Mouse (Mus musculus): Measurements from ENCODE around the gene Tsc22d4. TPM values are rescaled to one million over a fixed set of nuclear protein-coding genes. Genes with fewer than 3 reads are reported as not detected.

The Tsc22d4 gene
- total RNA-seq, 2 experiments from 2014 or later = 79.5 to 84.6 TPM

DNA sequence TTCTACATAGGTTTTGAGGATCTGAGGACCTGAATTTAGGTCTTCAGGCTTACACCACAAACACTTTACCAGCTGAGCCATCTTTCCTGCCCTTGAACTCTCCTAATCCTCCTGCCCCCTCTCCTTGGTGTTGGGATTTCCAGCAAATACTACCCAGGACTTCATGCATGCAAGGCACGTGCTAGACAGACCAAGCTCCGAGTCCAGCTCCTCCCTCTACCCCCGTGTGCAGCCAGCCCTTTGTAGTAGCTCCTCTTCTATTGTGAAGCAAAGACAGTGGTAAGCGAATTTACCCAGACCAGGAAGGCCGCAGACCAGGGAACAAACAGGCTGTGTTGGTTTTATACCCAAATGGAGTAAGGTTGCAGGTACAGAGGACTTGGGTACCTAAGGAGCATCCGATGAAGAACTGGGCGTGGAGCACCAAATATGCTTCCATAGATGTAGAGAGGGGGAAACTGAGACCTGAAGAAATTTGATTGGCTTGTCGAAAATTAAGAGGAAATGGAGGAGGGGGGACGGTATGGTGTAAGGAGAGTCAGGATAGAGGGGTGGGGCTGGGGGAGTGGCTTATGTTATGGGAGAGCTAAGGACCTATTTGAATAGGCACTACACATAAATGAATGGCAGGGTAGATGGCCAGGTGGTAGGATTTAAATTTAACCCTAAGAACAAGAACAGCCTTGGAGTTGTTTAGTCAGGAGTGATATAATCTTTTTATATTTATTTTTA is 19.2 kb downstream of the Tsc22d4 start:
- DNase-seq = no peak

DNA sequence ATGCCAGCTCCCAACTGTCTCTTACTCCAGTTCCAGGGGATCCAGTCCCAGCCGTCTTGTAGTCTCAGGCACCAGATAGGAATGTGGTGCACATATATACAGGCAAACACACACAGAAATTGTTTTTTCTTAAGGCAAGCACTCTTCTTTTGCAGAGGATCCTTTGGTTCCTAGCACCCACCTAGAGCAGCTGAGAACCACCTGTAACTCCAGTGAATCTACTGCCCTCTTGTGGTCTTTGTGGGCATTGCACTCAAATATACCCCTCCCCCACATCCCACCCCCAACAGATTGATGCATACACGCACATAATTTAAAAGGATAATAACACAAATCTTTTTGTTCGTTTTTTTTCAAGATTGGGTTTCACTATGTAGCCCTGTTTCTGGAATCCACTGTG is 20.7 kb downstream of the Tsc22d4 start:
- no peak for DNase-seq

DNA sequence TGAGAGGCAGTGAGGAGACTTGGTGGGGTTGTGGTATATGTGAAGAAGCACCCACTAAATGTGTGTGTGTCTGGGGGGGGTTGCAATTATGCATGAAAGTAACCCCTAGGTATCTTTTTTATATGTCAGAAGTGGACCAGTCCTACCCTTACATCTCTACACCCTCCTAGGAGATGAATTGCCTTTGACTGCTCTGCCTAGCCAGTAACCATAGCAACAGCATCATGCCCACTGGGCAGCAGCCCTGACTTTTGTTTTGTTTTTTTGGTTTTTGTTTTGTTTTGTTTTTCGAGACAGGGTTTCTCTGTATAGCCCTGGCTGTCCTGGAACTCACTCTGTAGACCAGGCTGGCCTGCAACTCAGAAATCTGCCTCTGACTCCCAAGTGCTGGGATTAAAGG is 22.9 kb downstream of the Tsc22d4 start:
- DNase-seq = no peak

DNA sequence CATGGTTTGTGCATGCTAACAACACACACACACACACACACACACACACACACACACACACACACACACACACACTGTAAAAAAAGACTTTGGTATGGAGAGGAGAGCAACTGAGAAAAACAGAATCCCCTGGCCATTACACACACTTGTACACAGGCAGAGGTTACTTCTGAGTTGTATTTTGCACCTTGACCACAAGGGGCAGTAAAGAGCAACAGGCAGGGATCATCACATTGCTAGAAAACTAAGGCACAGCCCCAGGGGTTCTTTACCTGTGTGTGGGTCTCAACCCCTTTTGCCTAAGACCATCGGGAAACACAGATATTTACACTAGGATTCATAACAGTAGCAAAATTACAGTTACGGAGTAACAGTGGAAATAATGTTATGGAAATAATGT is 25.2 kb downstream of the Tsc22d4 start:
- peak in 1 of 2 experiments; percentile 55 for DNase-seq

DNA sequence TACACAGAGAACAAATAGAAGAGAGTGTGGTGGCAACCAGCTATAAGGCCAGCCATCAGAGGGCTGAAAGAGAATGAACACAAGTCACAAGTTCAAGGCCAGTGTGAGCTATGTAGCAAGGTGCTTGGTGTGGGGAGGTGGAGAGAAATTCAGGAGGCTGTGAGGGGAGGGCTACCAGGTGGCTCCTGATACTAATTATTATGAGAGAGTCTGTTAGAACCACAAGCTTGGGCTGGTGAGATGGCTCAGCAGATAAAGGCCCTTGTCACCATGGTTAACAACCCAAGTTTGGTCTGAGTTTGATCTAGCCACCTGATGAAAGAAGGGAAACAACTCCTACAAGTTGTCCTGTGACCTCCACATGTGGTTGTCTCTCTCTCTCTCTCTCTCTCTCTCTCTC is 27.2 kb downstream of the Tsc22d4 start:
- DNase-seq = no peak

DNA sequence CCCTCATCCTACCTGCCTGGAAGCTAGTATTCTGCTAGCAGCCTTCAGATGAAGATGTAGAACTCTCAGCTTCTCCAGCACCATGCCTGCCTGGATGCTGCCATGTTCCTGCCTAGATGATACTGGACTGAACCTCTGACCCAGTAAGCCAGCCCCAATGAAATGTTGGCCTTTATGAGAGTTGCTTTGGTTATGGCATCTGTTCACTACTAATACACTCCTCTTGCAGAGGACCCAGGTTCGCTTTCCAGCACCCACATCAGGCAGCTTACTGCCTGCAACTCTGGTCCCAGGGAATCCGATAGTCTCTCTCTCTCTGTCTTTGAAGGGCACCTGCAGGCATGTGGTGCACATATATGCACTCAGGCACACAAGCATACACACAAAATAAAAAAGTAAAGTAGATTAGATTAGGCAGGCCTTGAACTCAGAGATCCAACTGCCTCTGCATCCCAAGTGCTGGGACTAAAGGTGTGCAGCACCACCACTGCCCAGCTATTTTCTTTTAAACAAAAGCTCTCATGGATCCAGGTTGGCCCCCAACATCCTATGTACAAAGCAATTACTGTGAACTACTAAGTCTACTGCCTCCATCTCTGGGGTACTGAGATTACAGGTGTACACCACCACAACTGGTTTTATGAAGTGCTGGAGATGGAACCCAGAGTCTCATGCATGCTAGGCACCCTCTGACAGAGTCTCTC is 30.2 kb downstream of the Tsc22d4 start:
- DNase-seq = no peak

DNA sequence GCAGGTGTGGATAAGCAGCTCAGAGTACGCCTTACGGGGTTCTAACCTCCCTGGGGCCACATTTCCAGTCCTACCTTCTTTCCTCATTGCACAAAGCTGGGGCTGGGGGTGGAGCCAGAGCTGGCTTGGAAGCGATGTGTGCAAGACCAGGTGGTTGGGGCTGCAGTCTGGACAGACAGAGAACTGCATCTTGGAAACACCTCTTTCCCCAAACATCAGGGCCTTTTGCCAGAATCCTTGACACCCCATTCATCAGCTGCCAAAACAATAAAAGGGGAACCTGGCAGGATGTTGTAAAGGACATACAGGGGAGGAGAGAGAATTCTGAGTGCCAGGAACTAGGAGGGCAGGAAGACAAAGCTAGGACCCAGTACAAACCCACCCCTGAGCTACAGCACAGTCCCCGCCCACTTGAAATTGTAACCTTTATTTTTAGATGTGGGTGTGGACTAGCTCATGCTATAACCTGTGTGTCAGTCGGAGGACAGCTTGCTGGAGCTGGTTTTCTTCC is 30.9 kb downstream of the Tsc22d4 start:
- peak in 1 of 2 experiments; percentile 60 for DNase-seq

DNA sequence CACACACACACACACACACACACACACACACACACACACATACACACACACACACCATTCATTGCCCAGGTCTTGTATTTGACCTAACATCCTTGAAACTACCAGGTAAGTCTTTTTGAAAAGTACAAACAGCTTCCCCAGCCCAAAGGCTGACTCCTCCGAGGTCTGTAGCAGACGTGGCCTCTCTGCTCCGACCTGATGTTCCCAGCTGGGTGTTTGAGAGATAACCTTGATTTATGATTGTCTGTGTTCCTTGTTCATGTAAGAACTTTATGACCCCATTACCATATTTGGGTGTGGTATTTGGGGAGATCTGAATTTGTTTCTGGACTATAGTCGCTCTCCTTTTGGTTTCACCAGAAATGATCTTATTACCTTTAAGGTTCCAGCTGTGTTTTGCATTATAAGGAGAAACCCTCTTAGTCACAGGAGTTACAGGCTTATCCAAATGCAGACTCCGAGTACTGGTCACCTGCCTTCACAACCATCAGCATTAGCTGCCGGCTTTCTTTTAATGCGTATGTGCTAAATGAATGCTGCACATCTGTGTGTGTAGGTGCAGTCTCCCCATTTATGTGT is 31.8 kb downstream of the Tsc22d4 start:
- DNase-seq = no peak

DNA sequence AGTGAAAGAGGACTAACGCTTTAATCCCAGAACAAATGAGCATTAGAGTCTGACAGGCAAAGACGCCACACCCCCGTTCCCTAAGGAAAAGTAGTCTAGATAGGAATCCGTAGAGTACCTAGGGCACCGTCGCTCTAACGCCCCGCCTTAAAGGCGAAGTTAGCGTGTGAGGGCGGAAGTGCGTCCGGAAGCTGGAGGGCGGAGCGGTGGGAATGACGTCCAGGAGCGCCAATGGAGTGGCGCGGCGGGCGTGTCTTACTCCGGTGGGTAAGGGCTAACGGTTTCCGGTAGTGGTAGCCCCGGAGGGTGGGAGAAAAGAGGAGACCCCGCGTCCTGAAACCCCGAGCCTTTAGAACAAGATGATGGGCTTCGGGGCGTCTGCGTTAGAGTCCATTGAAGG is 33.1 kb downstream of the Tsc22d4 start, which contains the start of gene Ppp1r35:
TSS of gene Ppp1r35 (plus strand) at position 215 of the 400 bp plus-strand sequence.
- peak; percentile 96 to 97 for DNase-seq

DNA sequence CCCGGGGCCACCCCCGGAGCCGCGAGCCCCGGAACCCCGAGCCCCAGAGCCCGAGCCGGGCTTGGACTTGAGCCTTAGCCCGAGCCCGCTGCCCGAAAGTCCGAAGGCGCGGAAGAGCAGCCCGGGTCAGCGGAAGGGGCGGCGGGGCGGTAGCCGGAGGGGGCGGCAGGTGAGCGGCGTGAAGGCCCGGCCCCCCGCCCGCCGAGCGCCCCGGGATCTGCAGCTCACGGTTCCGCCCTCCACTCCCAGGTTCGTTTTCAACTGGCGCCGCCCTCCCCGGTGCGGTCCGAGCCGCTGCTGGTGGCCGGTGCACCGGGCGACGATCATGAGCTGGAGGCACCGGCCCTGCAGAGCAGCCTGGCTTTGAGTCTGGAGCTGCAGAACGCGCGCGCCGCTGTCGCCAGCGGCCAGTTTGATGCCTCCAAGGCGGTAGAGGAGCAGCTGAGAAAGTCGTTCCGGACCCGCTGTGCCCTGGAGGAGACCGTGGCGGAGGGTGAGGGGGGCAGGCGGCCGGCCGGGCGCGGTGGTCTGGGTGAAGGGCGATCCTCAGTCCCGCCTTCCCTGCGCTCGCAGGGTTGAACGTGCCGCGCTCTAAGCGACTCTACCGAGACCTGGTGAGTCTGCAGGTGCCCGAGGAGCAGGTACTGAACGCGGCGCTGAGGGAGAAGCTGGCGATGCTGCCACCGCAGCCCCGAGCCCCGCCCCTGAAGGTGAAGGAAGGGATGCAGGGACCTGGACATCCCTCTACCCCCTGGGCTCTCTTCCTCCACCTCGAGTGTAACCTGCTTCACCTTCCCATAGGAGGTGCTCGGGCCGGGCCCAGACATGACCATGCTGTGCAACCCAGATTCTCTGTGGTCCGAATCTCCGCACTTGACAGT is 33.8 kb downstream of the Tsc22d4 start:
- peak; percentile 72 to 74 for DNase-seq

DNA sequence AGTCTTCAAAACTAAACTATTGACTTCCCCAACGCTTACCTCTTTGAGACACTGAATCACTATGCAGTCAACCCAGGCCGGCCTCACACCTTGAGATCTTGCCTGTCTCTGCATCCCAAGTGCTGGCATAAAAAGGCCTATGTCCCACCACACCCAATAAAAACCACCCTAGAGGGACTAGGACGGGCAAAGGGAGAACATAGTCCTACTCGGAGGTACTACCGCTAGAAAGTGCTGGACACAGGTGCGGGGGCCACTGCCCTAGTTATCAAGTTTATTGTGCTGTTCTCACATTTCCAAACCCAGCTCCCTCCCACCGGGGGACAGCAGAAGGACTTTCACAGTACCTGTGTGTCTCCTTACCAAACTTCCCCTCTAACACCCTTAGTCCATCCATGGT is 36.1 kb downstream of the Tsc22d4 start:
- DNase-seq = no peak

DNA sequence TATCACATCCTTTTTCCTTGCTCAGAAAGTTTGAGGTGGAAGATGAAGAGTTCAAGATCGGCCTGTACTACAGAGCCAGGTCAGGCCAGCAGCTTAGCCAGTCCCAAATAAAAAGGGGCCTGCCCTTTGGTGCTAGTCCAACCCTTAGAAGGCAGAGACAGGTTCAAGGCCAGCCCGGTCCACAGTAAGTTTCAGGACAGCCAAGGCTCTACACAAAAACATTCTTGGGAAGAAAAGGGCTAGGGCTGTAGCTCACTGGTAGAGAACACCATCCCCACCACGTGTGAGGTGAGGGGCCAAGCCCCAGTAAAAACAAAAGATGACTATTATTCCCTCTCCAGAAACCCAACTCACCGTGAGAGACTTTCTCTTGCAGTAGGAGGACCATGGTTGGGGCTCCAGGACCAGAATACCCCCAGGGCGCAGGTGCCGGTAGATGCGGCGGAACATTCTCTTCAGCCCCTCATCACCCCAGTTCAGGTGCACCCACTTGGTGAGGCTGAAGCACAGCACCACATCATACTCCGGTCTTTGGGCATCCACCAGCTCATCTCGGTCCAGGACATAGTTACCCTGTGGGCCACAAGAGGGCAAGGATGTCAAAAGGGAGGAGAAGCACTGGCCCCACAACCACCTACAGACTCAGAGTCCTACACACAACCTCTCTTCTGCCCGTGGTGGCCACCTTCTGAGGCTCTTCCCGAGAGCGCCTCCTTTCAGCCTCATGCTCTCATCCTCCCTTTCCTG is 37.4 kb downstream of the Tsc22d4 start:
- peak in 1 of 2 experiments; percentile 24 for DNase-seq

DNA sequence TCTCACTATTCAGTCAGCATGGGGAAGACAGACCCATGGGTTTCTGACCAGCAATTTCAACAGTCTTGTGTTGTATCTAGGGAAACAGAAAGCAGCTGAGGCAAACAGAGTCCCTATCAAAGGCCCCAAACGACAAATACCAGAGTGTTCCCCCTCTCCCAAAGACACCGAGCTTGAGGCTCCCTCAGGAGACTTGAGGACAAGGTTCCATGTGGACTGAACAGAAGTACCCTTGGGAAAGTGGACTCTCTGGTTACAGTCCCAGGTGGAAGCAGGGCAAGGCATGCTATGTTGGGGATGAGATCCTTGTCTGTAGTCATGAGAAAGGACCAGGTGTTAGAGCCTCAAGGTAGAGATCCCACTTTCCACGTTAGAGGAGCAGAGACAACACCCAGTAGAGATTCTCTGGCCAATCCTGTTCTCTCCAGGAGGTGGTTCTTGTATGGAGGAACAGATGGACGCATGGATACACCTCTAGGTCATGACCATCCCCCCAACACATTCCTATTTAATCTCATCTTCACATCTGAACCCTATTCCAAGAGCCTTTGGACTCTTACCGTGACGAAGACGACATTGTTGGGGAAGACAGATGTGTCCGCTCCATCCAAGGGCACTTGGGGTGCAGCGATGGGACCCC is 38.5 kb downstream of the Tsc22d4 start:
- DNase-seq = no peak

DNA sequence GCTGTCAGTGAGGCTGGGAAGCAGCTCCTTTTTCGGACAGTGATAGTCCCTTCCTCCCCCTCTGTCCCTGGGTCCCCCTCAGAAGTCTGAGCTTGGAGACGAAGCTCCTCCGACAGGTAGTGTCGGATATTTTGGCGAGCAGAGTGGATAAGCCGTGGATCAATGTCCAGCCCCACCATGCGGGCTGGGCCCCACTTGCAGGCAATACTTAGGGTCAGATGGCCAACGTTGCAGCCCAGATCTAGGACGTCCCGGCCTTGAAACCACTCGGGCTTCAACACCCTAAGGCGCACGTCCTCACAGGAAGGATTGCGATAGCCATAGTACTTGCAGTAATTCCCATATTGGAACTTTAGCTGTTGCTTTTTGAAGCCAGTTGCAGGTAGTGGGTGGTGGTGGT is 39.0 kb downstream of the Tsc22d4 start:
- DNase-seq = peak; percentile 55 to 60

DNA sequence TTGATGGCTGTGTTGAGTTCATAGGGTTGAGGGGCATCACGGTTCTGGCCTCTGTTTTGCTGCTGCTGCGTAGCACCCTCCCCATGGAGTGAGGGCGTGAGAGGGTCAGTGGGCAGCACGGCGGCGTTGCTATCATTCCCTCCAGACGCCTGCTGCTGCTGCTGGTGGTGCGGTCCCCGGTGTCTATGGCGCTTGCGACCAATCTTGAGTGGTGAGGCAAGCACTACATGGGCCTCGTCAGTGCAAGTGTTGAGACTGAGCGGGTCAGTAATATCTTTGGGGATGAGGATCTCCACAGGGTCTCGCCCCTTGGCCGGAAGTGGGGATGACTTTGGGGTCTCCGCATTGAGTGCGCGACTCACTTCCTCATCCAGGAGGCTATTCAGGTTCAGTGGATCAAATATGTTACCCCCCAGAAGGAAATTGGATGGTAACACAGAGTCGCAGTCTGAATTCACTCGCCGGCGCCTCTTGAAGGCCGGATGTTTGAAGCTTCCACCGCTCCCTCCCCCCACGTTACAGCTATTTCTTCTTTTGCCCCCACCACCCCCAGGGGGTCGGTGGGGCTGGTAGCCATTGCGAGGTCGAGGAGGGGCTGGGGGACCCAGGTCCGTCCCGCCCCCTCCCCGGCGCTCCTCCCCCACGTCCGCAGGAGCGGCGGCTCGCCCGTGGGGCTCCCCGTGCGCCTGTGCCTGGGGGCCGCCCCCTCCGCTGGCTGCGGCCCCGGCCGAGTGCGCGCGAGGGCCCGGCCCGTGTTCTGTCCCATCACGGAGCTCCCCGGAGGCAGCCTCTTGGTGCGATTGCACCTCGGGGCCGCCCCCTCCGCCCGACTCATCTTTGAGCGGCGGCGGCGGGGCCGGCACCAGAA is 39.9 kb downstream of the Tsc22d4 start:
- DNase-seq = peak; percentile 62 to 80

DNA sequence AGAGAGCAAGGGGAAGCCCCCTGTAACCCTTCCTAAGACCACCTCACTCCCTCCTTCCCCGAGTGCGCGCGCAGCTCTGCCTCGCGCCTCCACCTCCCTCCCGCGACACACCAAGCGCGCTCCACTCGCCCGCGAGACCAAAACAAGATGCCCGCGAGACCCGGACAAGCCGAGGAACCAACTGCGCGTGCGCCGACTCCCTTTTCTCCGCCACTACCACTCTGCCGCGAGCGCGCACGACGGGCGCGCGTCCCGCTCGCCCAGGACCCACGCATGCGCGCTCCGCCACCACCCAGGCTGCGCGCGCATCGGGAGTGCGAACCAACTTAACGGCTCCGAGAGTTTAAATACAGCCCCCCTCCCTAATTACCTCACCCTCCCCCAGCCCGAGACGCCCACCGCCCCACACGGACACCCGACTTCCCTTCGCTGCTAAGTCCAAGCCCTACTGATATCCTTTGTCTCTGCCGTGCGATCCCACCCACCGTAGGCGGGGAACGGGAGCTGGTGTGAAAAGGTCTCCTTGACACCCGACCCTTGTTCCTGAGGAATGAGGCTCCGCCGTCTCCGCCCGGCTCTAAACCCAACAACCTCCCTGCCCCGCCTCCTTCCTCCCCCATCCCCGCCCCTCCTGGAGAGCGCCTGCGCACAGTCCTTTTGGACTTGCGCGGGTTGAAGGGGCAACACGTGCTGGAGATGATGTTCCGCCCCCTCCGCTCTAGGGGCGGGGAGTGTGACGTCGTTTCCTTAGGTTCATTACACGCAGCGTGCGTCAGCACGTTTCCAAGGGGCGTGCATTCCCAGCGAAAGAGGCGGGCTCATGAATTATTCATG is 40.8 kb downstream of the Tsc22d4 start:
- peak; percentile 98 to 99 for DNase-seq

DNA sequence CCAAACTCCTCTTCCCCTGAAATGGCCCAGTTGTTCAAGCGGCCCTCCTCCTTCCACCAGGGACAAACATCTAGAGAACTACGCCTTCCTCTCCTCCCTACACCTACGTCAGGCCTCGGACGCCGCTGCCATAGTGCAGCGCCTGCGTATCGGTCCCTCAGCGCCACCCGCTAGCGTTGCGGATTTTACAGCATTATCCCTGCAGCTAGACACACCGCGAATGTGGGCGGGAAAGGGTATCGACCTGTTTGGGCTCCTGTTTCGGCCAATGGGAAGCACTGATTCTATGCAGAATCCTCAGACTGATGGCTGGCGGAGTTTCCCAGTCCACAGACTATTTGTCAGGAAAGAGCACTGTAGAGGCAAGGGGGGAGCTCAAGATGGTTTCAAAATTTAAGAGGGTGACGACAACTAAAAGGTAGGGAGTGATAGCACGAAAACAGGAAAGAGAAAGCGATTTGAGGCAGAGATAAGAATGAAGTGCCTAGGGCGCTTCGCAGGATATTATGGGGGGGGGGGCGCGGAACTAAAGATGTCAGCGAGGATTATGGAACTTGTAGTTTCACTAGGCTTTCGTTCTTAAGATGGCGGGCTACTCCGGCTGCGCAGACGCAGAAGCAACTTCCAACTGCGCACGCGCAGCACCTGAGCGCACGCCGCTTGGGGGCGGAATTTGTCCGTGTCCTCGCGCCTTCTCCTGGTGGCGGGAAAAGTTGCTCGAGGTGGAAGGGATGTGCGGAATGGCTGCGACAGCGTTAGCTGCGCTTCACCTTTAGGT is 41.8 kb downstream of the Tsc22d4 start, which contains the start of the genes Mepce and Zcwpw1:
TSS of gene Mepce (minus strand) at position 505 of the 778 bp plus-strand sequence.
TSS of gene Zcwpw1 (plus strand) at position 648 of the 778 bp plus-strand sequence.
- DNase-seq = peak; percentile 95 to 96

DNA sequence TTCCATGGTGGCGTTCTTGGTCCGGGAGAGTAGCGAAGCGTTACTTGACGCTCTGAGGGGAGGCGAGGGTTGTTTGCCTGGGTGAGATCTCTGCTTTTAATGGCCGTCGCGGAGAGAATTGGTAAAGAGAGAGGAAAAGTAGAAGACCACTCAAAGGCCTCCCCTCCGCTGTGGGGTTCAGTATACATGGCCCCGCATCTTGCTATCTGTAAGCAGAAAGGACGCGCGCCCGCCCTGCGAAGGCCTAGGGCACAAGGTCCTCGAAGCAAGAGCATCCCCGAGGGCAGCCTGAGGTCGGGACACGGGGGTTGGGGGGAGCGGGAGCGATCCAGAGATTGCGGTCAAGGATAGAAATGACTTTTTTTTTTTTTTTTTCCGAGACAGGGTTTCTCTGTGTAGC is 42.6 kb downstream of the Tsc22d4 start:
- peak in 1 of 2 experiments; percentile 21 for DNase-seq

All from adrenal gland, postnatal 36 days (tissue).